Mouse (Mus musculus): Measurements from ENCODE around the gene Phf11c. TPM values are rescaled to one million over a fixed set of nuclear protein-coding genes. Genes with fewer than 3 reads are reported as not detected.
"Not testable (repeated sequence)": the region's sequence is repeated elsewhere in the genome, so short reads cannot be mapped to it uniquely, and the experiment has no call there.

Gene Phf11c
- polyA plus RNA-seq, 1 experiment, result 4.1 TPM

DNA sequence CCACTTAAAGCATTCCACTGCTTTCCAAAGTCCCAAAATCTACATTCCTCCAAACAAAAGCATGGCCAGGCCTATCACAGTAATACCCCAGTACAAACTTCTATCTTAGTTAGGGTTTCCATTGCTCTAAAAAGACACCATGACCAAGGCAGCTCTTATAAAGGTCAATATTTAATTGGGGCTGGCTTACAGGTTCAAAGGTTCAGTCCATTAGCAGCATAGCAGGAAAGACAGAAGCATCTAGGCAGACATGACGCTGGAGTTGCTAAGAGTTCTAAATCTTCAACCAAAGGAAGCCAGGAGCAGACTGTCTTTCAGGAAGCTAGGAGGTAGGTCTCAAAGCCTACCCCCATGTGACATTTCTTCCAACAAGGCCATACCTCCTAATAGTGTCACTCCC is 35.4 kb upstream of the Phf11c start:
- H3K27ac ChIP-seq (ENCODE audit: control insufficient read depth, insufficient read depth, low read depth, low read length, poor library complexity), result no peak overlapping the region
- WGBS, result 94% methylated on average over 1 of the region's 1 CpGs
- TF ChIP-seq POLR2A (IDR thresholded peaks at IDR 0.05; ENCODE audit: borderline replicate concordance, control insufficient read depth, low read depth, low read length) (no peak), CTCF (IDR thresholded peaks at IDR 0.05; ENCODE audit: control insufficient read depth, insufficient read depth, low read length) (no peak)
- no peaks in the 10 kb centered on the region for H3K4me1 ChIP-seq (ENCODE audit: control insufficient read depth, insufficient read depth, low read length)
- H3K4me3 ChIP-seq (replicated peaks; ENCODE audit: control insufficient read depth, low read depth, low read length), result no peak overlapping the region

DNA sequence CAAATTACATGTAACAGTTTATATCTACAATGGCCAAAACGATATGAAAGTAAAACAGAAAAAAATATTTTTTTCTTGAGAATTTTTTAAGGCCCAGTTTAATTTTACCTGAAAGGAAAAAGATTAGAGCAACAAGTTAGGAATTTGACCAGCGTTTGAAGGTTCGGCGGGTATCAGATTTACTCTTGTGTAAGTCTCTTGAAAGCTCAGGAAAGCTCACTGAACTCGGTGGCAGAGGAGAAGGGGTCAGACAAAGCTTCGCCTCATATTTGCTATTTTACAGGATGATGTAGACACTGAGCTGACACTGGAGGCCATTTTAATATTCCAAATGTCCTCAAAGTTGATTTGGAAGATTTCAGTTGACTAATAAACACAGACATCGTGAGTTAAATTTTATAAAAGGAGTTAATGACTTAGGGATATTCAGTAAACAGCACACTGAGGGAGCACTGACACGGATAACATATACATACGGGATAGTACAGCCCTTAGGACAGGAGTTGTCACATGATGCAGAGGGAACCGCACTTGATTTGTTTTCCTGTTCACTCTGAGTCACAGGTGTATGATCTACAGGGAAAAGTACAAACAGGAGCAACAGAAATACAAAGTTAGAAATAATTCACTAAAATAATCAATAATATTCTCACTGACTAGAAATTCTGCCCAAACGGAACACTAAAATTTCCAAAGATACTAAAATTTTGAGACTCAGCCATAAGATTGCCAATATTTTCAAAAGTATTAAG is 27.9 kb upstream of the Phf11c start:
- H3K4me3 ChIP-seq (replicated peaks; ENCODE audit: control insufficient read depth, low read depth, low read length), result no peak overlapping the region
- H3K4me1 ChIP-seq (ENCODE audit: control insufficient read depth, insufficient read depth, low read length), result no peaks in the 10 kb centered on the region
- TF ChIP-seq POLR2A (IDR thresholded peaks at IDR 0.05; ENCODE audit: borderline replicate concordance, control insufficient read depth, low read depth, low read length) (no peak), CTCF (IDR thresholded peaks at IDR 0.05; ENCODE audit: control insufficient read depth, insufficient read depth, low read length) (no peak)
- WGBS, result 90% methylated on average over 11 of the region's 11 CpGs
- H3K27ac ChIP-seq (ENCODE audit: control insufficient read depth, insufficient read depth, low read depth, low read length, poor library complexity), result no peak overlapping the region

DNA sequence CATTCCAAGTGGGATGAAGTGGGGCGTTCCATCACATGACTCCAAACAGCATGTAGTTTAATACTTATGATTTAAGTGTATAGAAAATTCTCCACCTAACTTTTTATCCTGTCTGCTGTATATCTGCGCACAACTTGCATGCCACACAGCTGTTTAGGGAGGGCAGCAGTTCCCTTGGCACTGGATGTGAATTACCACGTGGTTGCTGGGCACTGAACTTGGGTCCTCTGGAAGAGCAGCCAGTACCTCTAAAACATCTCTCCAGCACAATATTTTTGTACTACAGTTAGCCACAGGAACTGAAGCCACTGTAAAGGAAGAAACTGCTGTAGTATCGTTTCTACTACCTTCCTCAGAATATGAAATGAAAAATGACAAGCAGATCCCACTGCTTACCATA is 23.0 kb upstream of the Phf11c start:
- 90% methylated on average over 4 of the region's 4 CpGs for WGBS

DNA sequence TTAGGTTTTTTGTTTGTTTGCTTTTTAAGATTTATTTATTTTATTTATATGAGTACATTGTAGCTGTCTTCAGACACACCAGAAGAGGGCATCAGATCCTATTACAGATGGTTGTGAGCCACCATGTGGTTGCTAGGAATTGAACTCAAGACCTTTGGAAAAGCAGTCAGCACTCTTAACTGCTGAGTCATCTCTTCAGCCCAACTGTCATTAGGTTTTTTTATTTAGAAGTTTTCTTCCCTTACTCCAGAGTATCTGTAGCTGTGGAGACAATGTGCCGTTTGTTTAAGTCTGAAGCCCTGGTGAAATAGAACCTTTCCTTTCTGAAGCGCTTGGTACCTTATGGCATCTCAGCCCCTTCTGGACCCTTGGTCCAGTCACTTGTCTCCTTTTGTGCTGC is 19.8 kb upstream of the Phf11c start:
- H3K4me3 ChIP-seq (replicated peaks; ENCODE audit: control insufficient read depth, low read depth, low read length); H3K27ac ChIP-seq (ENCODE audit: control insufficient read depth, insufficient read depth, low read depth, low read length, poor library complexity); H3K4me1 ChIP-seq (ENCODE audit: control insufficient read depth, insufficient read depth, low read length): not testable (repeated sequence)
- 94% methylated on average over 2 of the region's 2 CpGs for WGBS

More for the DNA sequence above, 23.0 kb upstream of the Phf11c start:
- no peak for TF ChIP-seq CTCF (IDR thresholded peaks at IDR 0.05; ENCODE audit: control insufficient read depth, insufficient read depth, low read length)
- Histone ChIP-seq H3K4me3 (replicated peaks; ENCODE audit: control insufficient read depth, low read depth, low read length) (no peak overlapping the region), H3K4me1 (ENCODE audit: control insufficient read depth, insufficient read depth, low read length) (no peaks in the 10 kb centered on the region), H3K27ac (ENCODE audit: control insufficient read depth, insufficient read depth, low read depth, low read length, poor library complexity) (no peak overlapping the region)

DNA sequence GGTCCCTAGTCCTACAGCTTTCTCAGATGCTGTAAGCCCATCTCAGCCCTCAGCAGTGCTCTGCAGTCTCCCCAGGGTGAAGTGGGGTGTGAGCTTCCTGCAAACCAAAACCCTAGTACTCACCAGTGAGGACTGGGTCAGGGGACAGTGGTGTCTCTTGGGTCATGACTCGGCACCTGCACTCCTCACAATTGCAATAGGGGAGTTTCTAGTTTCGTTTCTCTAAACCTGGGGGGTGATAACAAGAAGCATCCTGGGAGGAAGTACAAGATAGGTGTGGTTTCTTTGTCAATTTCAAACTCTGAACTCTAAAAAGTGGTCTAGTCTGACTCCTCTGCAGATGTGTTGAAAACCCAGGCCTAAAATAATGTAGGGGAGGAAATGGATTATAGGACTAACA is 1.8 kb upstream of the Phf11c start:
- no peak overlapping the region for H3K4me3 ChIP-seq (replicated peaks; ENCODE audit: control insufficient read depth, low read depth, low read length)
- 0 out of 2 replicates have a peak overlapping the region, but pooled peaks have one; percentile 45 for H3K27ac ChIP-seq (ENCODE audit: control insufficient read depth, insufficient read depth, low read depth, low read length, poor library complexity)
- TF ChIP-seq POLR2A (IDR thresholded peaks at IDR 0.05; ENCODE audit: borderline replicate concordance, control insufficient read depth, low read depth, low read length) (no peak), CTCF (IDR thresholded peaks at IDR 0.05; ENCODE audit: control insufficient read depth, insufficient read depth, low read length) (no peak)
- H3K4me1 ChIP-seq (ENCODE audit: control insufficient read depth, insufficient read depth, low read length), result no peaks in the 10 kb centered on the region
- 7% methylated on average over 2 of the region's 2 CpGs for WGBS

GRCm38 (mm10) chr14:59390181-59390580 is 5.0 kb downstream of the Phf11c start:
- 87% methylated on average over 4 of the region's 4 CpGs for WGBS

DNA sequence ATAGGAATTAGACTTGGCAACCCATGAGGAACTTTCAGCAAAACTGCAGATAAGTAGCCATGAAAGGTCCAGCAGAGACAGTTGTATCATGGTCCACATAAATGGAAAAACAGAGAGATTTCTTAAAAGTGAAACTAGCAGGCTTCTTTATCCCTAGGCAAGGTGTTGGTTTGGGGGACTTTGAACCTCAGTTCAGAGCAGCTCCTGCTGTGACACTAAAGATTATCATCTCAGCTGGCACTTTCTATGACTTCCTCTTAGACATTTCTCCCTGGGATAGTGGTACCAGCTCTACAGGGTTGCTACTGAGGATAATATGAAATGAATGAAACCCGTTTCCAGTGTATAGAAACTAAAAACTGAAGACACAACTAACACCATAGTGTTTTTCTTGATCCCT is 5.6 kb downstream of the Phf11c start:
- H3K4me1 ChIP-seq (ENCODE audit: control insufficient read depth, insufficient read depth, low read length), result no peaks in the 10 kb centered on the region
- H3K4me3 ChIP-seq (replicated peaks; ENCODE audit: control insufficient read depth, low read depth, low read length), result no peak overlapping the region
- TF ChIP-seq CTCF (IDR thresholded peaks at IDR 0.05; ENCODE audit: control insufficient read depth, insufficient read depth, low read length), result no peak
- no peak for TF ChIP-seq POLR2A (IDR thresholded peaks at IDR 0.05; ENCODE audit: borderline replicate concordance, control insufficient read depth, low read depth, low read length)
- 78% methylated on average over 1 of the region's 1 CpGs for WGBS
- no peak overlapping the region for H3K27ac ChIP-seq (ENCODE audit: control insufficient read depth, insufficient read depth, low read depth, low read length, poor library complexity)

More at GRCm38 (mm10) chr14:59390181-59390580, 5.0 kb downstream of the Phf11c start:
- H3K27ac ChIP-seq (ENCODE audit: control insufficient read depth, insufficient read depth, low read depth, low read length, poor library complexity); H3K4me1 ChIP-seq (ENCODE audit: control insufficient read depth, insufficient read depth, low read length); H3K4me3 ChIP-seq (replicated peaks; ENCODE audit: control insufficient read depth, low read depth, low read length): not testable (repeated sequence)

GRCm38 (mm10) chr14:59370348-59371068 is 24.7 kb downstream of the Phf11c start:
- H3K27ac ChIP-seq (ENCODE audit: control insufficient read depth, insufficient read depth, low read depth, low read length, poor library complexity), result no peak overlapping the region
- H3K4me1 ChIP-seq (ENCODE audit: control insufficient read depth, insufficient read depth, low read length), result no peaks in the 10 kb centered on the region
- 86% methylated on average over 25 of the region's 25 CpGs for WGBS
- no peak overlapping the region for H3K4me3 ChIP-seq (replicated peaks; ENCODE audit: control insufficient read depth, low read depth, low read length)
- TF ChIP-seq CTCF (IDR thresholded peaks at IDR 0.05; ENCODE audit: control insufficient read depth, insufficient read depth, low read length) (no peak), POLR2A (IDR thresholded peaks at IDR 0.05; ENCODE audit: borderline replicate concordance, control insufficient read depth, low read depth, low read length) (no peak)
